Mouse (Mus musculus) small intestine, adult 2 months (tissue): ENCODE measurements around the gene Usp7.
"Not testable (repeated sequence)": the region's sequence is repeated elsewhere in the genome, so short reads cannot be mapped to it uniquely, and the experiment has no call there.

Source experiments
- CTCF ChIP-seq: fragments of 200-500 bp; IDR thresholded peaks from 2 replicates; pipeline ENCODE4 v1.5.1; 2012; ENCODE audit warnings: low read depth, mild to moderate bottlenecking, control low read depth, inconsistent platforms, low read length, moderate library complexity, mixed read lengths; ENCODE audit not compliant: insufficient replicate concordance, insufficient read length; ENCODE audit errors: extremely low read depth
- POLR2A ChIP-seq: fragments of 200-500 bp; IDR thresholded peaks from 2 replicates; pipeline ENCODE4 v1.6.1; 2012; ENCODE audit warnings: low read depth, mild to moderate bottlenecking, control low read depth, inconsistent platforms, low read length, moderate library complexity

GRCm38 (mm10) chr16:8770342-8770741 lies 21.8 kb downstream of the Usp7 start:
- TF ChIP-seq POLR2A, CTCF: not testable (repeated sequence)
